Mouse (Mus musculus) neural tube, embryonic 13.5 days (tissue): Measurements from ENCODE around the gene Slc4a5. TPM values are rescaled to one million over a fixed set of nuclear protein-coding genes. Genes with fewer than 3 reads are reported as not detected.

Experiments
- ATAC-seq: fragments of 200-750 bp; cut with Nextera tagmentation; 2 replicates; pipeline ENCODE4 v1.8.0; 2017; ENCODE audit warnings: low read depth, mild to moderate bottlenecking, moderate TSS enrichment, moderate library complexity
- H3K27ac ChIP-seq: fragments of 300-500 bp; sonication (generic); replicated peaks from 2 replicates; pipeline ENCODE4 v1.5.1; 2015; ENCODE audit warnings: moderate library complexity, mild to moderate bottlenecking, inconsistent platforms
- H3K27me3 ChIP-seq: fragments of 300-500 bp; sonication (generic); 2 replicates; pipeline ENCODE4 v1.6.1; 2015; ENCODE audit warnings: mild to moderate bottlenecking, inconsistent platforms
- H3K36me3 ChIP-seq: fragments of 300-500 bp; sonication (generic); 2 replicates; pipeline ENCODE4 v1.6.1; 2015; ENCODE audit warnings: mild to moderate bottlenecking, inconsistent platforms
- H3K4me1 ChIP-seq: fragments of 300-500 bp; sonication (generic); replicated peaks from 2 replicates; pipeline ENCODE4 v1.6.1; 2015; ENCODE audit warnings: inconsistent platforms
- H3K4me2 ChIP-seq: fragments of 300-500 bp; sonication (generic); 2 replicates; pipeline ENCODE4 v1.6.1; 2015; ENCODE audit warnings: inconsistent platforms, mild to moderate bottlenecking, moderate library complexity
- H3K4me3 ChIP-seq: fragments of 300-500 bp; sonication (generic); 2 replicates; pipeline ENCODE4 v1.5.1; 2015; ENCODE audit warnings: mild to moderate bottlenecking, inconsistent platforms
- H3K9ac ChIP-seq: fragments of 300-500 bp; sonication (generic); 2 replicates; pipeline ENCODE4 v1.6.1; 2015; ENCODE audit warnings: moderate library complexity, mild to moderate bottlenecking, inconsistent platforms
- H3K9me3 ChIP-seq: fragments of 300-500 bp; sonication (generic); 2 replicates; pipeline ENCODE4 v1.6.1; 2016; ENCODE audit warnings: inconsistent platforms
- WGBS: fragments of 180-500 bp; shearing (Covaris S2); methylation state at CpG from one replicate; pipeline ENCODE4 v1.1.7; 2015; 5-methylcytosine and 5-hydroxymethylcytosine counted together
- polyA plus RNA-seq: library from polyadenylated mRNA; unstranded; fragments of >200 nt; fragmentation: Nextera tagmentation; extraction: Ambion mirVana; gene quantifications from 2 replicates; pipeline ENCODE4 v1.2.1, GENCODE M21; 2015

Slc4a5 gene
- polyA plus RNA-seq, 1 experiment from 2014 or later, result 0.17 TPM

- H3K4me1 ChIP-seq, result peaks cover 15% of the 10 kb centered on the region
- H3K9ac ChIP-seq, result 0 out of 2 replicates have a peak overlapping the region, but pooled peaks have one; percentile 13
- H3K4me3 ChIP-seq, result no peak overlapping the region
- no peaks in the 10 kb centered on the region for H3K9me3 ChIP-seq
- H3K36me3 ChIP-seq, result no peaks in the 10 kb centered on the region
- H3K27ac ChIP-seq, result no peak overlapping the region
- peak overlapping the region; percentile 31 for H3K4me2 ChIP-seq
- peaks cover 16% of the 10 kb centered on the region for H3K27me3 ChIP-seq
- WGBS, result 5% methylated on average over 9 of the region's 9 CpGs
- ATAC-seq, result peak; percentile 47; the same call in 1 of the 2 replicates
These were observed 17.5 kb downstream of the Slc4a5 start for GRCm38 (mm10) chr6:83237123-83237522.

GRCm38 (mm10) chr6:83244422-83245061, 24.9 kb downstream of the Slc4a5 start:
- Histone ChIP-seq H3K9ac (no peak overlapping the region), H3K27me3 (no peaks in the 10 kb centered on the region), H3K4me1 (no peaks in the 10 kb centered on the region; the same call in 1 of the 2 replicates), H3K4me2 (no peak overlapping the region), H3K27ac (no peak overlapping the region), H3K9me3 (no peaks in the 10 kb centered on the region), H3K36me3 (no peaks in the 10 kb centered on the region), H3K4me3 (no peak overlapping the region)
- 50% methylated on average over 10 of the region's 10 CpGs for WGBS
- ATAC-seq, result no peak

- no peak overlapping the region for H3K4me3 ChIP-seq
- H3K27me3 ChIP-seq, result no peaks in the 10 kb centered on the region
- no peaks in the 10 kb centered on the region for H3K36me3 ChIP-seq
- H3K4me2 ChIP-seq, result no peak overlapping the region
- WGBS, result 91% methylated on average over 6 of the region's 6 CpGs
- no peaks in the 10 kb centered on the region for H3K9me3 ChIP-seq
- no peak overlapping the region for H3K27ac ChIP-seq
- no peak for ATAC-seq
- no peak overlapping the region for H3K9ac ChIP-seq
- H3K4me1 ChIP-seq, result no peaks in the 10 kb centered on the region; the same call in 1 of the 2 replicates
These were observed 25.5 kb downstream of the Slc4a5 start for GRCm38 (mm10) chr6:83245134-83245533.

GRCm38 (mm10) chr6:83245997-83246396, 26.4 kb downstream of the Slc4a5 start:
- no peak overlapping the region for H3K4me2 ChIP-seq
- no peak for ATAC-seq
- no peaks in the 10 kb centered on the region for H3K36me3 ChIP-seq
- H3K4me1 ChIP-seq, result no peaks in the 10 kb centered on the region; the same call in 1 of the 2 replicates
- no peaks in the 10 kb centered on the region for H3K27me3 ChIP-seq
- H3K9ac ChIP-seq, result no peak overlapping the region
- 98% methylated on average over 1 of the region's 1 CpGs for WGBS
- no peak overlapping the region for H3K4me3 ChIP-seq
- H3K9me3 ChIP-seq, result no peaks in the 10 kb centered on the region
- H3K27ac ChIP-seq, result no peak overlapping the region

- no peaks in the 10 kb centered on the region; the same call in 1 of the 2 replicates for H3K4me1 ChIP-seq
- ATAC-seq, result no peak
- no peak overlapping the region for H3K4me3 ChIP-seq
- no peaks in the 10 kb centered on the region for H3K27me3 ChIP-seq
- no peak overlapping the region for H3K4me2 ChIP-seq
- no peak overlapping the region for H3K27ac ChIP-seq
- WGBS, result 86% methylated on average over 4 of the region's 4 CpGs
- H3K9ac ChIP-seq, result no peak overlapping the region
- H3K36me3 ChIP-seq, result no peaks in the 10 kb centered on the region
- H3K9me3 ChIP-seq, result no peaks in the 10 kb centered on the region
These were observed 27.1 kb downstream of the Slc4a5 start for GRCm38 (mm10) chr6:83246750-83247149.

GRCm38 (mm10) chr6:83247153-83247552, 27.5 kb downstream of the Slc4a5 start:
- no peak overlapping the region for H3K4me2 ChIP-seq

GRCm38 (mm10) chr6:83254242-83254641, 34.6 kb downstream of the Slc4a5 start:
- Histone ChIP-seq H3K4me1 (no peaks in the 10 kb centered on the region), H3K36me3 (no peaks in the 10 kb centered on the region), H3K4me2 (no peak overlapping the region), H3K9ac (no peak overlapping the region), H3K9me3 (no peaks in the 10 kb centered on the region), H3K4me3 (no peak overlapping the region), H3K27ac (no peak overlapping the region), H3K27me3 (no peaks in the 10 kb centered on the region)
- 74% methylated on average over 7 of the region's 7 CpGs for WGBS
- ATAC-seq, result no peak

More at GRCm38 (mm10) chr6:83247153-83247552, 27.5 kb downstream of the Slc4a5 start:
- WGBS, result 94% methylated on average over 2 of the region's 2 CpGs
- Histone ChIP-seq H3K27me3 (no peaks in the 10 kb centered on the region), H3K36me3 (no peaks in the 10 kb centered on the region), H3K4me1 (no peaks in the 10 kb centered on the region; the same call in 1 of the 2 replicates), H3K27ac (no peak overlapping the region), H3K9me3 (no peaks in the 10 kb centered on the region), H3K4me3 (no peak overlapping the region), H3K9ac (no peak overlapping the region)
- ATAC-seq, result no peak

GRCm38 (mm10) chr6:83264516-83264915, 44.9 kb downstream of the Slc4a5 start:
- H3K4me2 ChIP-seq, result no peak overlapping the region
- no peak overlapping the region for H3K27ac ChIP-seq
- no peaks in the 10 kb centered on the region for H3K36me3 ChIP-seq
- H3K9me3 ChIP-seq, result no peaks in the 10 kb centered on the region
- no peak overlapping the region for H3K4me3 ChIP-seq
- H3K4me1 ChIP-seq, result peaks cover 12% of the 10 kb centered on the region
- H3K27me3 ChIP-seq, result no peaks in the 10 kb centered on the region
- ATAC-seq, result no peak
- H3K9ac ChIP-seq, result no peak overlapping the region
- WGBS, result 79% methylated on average over 1 of the region's 1 CpGs

- Histone ChIP-seq H3K27ac (no peak overlapping the region), H3K9me3 (no peaks in the 10 kb centered on the region), H3K4me2 (no peak overlapping the region), H3K36me3 (no peaks in the 10 kb centered on the region), H3K4me3 (no peak overlapping the region), H3K27me3 (no peaks in the 10 kb centered on the region), H3K4me1 (peaks cover 12% of the 10 kb centered on the region), H3K9ac (no peak overlapping the region)
- no peak for ATAC-seq
These were observed 45.6 kb downstream of the Slc4a5 start for GRCm38 (mm10) chr6:83265253-83265652.

GRCm38 (mm10) chr6:83265653-83266052, 46.0 kb downstream of the Slc4a5 start:
- Histone ChIP-seq H3K4me1 (peaks cover 12% of the 10 kb centered on the region), H3K9ac (no peak overlapping the region), H3K4me3 (no peak overlapping the region), H3K9me3 (no peaks in the 10 kb centered on the region), H3K27ac (no peak overlapping the region), H3K4me2 (no peak overlapping the region), H3K36me3 (no peaks in the 10 kb centered on the region), H3K27me3 (peaks cover 2% of the 10 kb centered on the region; the same call in 1 of the 2 replicates)
- no peak for ATAC-seq
- 78% methylated on average over 4 of the region's 4 CpGs for WGBS

- H3K4me3 ChIP-seq, result peak overlapping the region; percentile 45
- peaks cover 12% of the 10 kb centered on the region for H3K4me1 ChIP-seq
- peaks cover 6% of the 10 kb centered on the region; the same call in 1 of the 2 replicates for H3K27me3 ChIP-seq
- H3K36me3 ChIP-seq, result no peaks in the 10 kb centered on the region
- WGBS, result 72% methylated on average over 4 of the region's 4 CpGs
- peak overlapping the region; percentile 94 for H3K27ac ChIP-seq
- H3K9me3 ChIP-seq, result no peaks in the 10 kb centered on the region
- peak overlapping the region; percentile 53 for H3K4me2 ChIP-seq
- H3K9ac ChIP-seq, result peak overlapping the region; percentile 66; the same call in 1 of the 2 replicates
- ATAC-seq, result no peak
These were observed 48.0 kb downstream of the Slc4a5 start for GRCm38 (mm10) chr6:83267616-83268015.

GRCm38 (mm10) chr6:83268144-83269010, 48.7 kb downstream of the Slc4a5 start:
- Histone ChIP-seq H3K27me3 (peaks cover 6% of the 10 kb centered on the region; the same call in 1 of the 2 replicates), H3K9ac (peak overlapping the region; percentile 66), H3K9me3 (no peaks in the 10 kb centered on the region), H3K36me3 (no peaks in the 10 kb centered on the region), H3K4me2 (peak overlapping the region; percentile 53), H3K4me3 (peak overlapping the region; percentile 45), H3K27ac (peak overlapping the region; percentile 94), H3K4me1 (peaks cover 12% of the 10 kb centered on the region)
- WGBS, result under 1% methylated on average over 27 of the region's 28 CpGs
- ATAC-seq, result peak; percentile 95
